Mouse (Mus musculus) thymus, postnatal 4 days (tissue): ENCODE results near the gene Fam129a.
"Not testable (repeated sequence)": the region's sequence is repeated elsewhere in the genome, so short reads cannot be mapped to it uniquely, and the experiment has no call there.

Experiments used
- DNase-seq: peaks from one replicate; pipeline ENCODE4 v3.0.0; 2021

The Fam129a gene

GRCm38 (mm10) chr1:151584565-151585216 is 13.7 kb downstream of the Fam129a start:
- DNase-seq, result no peak

GRCm38 (mm10) chr1:151585647-151586046 is 14.7 kb downstream of the Fam129a start:
- DNase-seq, result no peak

GRCm38 (mm10) chr1:151592085-151593017 is 21.4 kb downstream of the Fam129a start:
- DNase-seq, result no peak

GRCm38 (mm10) chr1:151594906-151595305 is 23.9 kb downstream of the Fam129a start:
- DNase-seq, result no peak

- DNase-seq, result no peak
Observed at GRCm38 (mm10) chr1:151595600-151596299, 24.8 kb downstream of the Fam129a start.

- DNase-seq, result no peak
Observed at GRCm38 (mm10) chr1:151596562-151596961, 25.6 kb downstream of the Fam129a start.

- no peak for DNase-seq
Observed at GRCm38 (mm10) chr1:151597677-151598297, 26.8 kb downstream of the Fam129a start.

- DNase-seq, result no peak
Observed at GRCm38 (mm10) chr1:151598876-151599275, 27.9 kb downstream of the Fam129a start.

GRCm38 (mm10) chr1:151604328-151604727 is 33.3 kb downstream of the Fam129a start:
- DNase-seq, result no peak

- DNase-seq, result not testable (repeated sequence)
Observed at GRCm38 (mm10) chr1:151607957-151608356, 37.0 kb downstream of the Fam129a start.

- no peak for DNase-seq
Observed at GRCm38 (mm10) chr1:151610621-151611020, 39.6 kb downstream of the Fam129a start.

GRCm38 (mm10) chr1:151614320-151614935 is 43.4 kb downstream of the Fam129a start:
- no peak for DNase-seq

GRCm38 (mm10) chr1:151615625-151616024 is 44.6 kb downstream of the Fam129a start:
- no peak for DNase-seq

GRCm38 (mm10) chr1:151616555-151617205 is 45.7 kb downstream of the Fam129a start:
- DNase-seq, result no peak

- no peak for DNase-seq
Observed at GRCm38 (mm10) chr1:151618251-151618650, 47.3 kb downstream of the Fam129a start.

- no peak for DNase-seq
Observed at GRCm38 (mm10) chr1:151619281-151619711, 48.3 kb downstream of the Fam129a start.

- no peak for DNase-seq
Observed at GRCm38 (mm10) chr1:151620730-151621129, 49.7 kb downstream of the Fam129a start.

- no peak for DNase-seq
Observed at GRCm38 (mm10) chr1:151624442-151625226, 53.6 kb downstream of the Fam129a start.

- no peak for DNase-seq
Observed at GRCm38 (mm10) chr1:151625260-151625659, 54.3 kb downstream of the Fam129a start.

GRCm38 (mm10) chr1:151625690-151626089 is 54.7 kb downstream of the Fam129a start:
- DNase-seq, result no peak

- no peak for DNase-seq
Observed at GRCm38 (mm10) chr1:151626631-151627030, 55.6 kb downstream of the Fam129a start.
